Mouse (Mus musculus) layer of hippocampus, adult 2 months (tissue): Measurements from ENCODE around the gene Cog1. TPM values are rescaled to one million over a fixed set of nuclear protein-coding genes. Genes with fewer than 3 reads are reported as not detected.
A peak's percentile ranks its signal among the peaks of the same experiment; 100 is the strongest.

Experiments used
- DNase-seq, 2 experiments: peaks; one replicate each; pipeline ENCODE4 v3.0.0; 2022; ENCODE audit warnings: low spot score in 2 of 2
- H3K27ac ChIP-seq: fragments of 200-600 bp; 2 replicates; pipeline ENCODE4 v1.8.1; 2022
- H3K4me3 ChIP-seq: fragments of 200-600 bp; 2 replicates; pipeline ENCODE4 v1.8.1; 2022; ENCODE audit warnings: mild to moderate bottlenecking
- CTCF ChIP-seq: fragments of 200-600 bp; conservative IDR thresholded peaks from 2 replicates; pipeline ENCODE4 v1.8.1; 2022; ENCODE audit warnings: antibody characterized with exemption, mild to moderate bottlenecking, moderate library complexity
- long read RNA-seq, 2 experiments: library from polyadenylated mRNA; stranded (forward); transcript quantifications; one replicate each; pipeline ENCODE4 v2.0.0; 2021; ENCODE audit warnings: borderline mapping rate in 2 of 2
- total RNA-seq, 2 experiments: library from RNA; stranded (reverse); gene quantifications; 2 replicates each; pipeline ENCODE4 v1.2.3; 2021

Cog1 gene
- 10 to 100 TPM; 59.5 to 63.2 TPM for total RNA-seq
- long read RNA-seq, experiment 1, transcript Cog1-201 (14 exons, 3,935 nt) = major isoform, 58 of 122 reads
- long read RNA-seq, experiment 1, partial matches to known transcripts = 21 of 122 reads
- long read RNA-seq, experiment 1, other reads (novel, unspliced or antisense) = 43 of 122 reads
- long read RNA-seq, experiment 2, transcript Cog1-201 (14 exons, 3,935 nt) = major isoform, 72 of 127 reads
- long read RNA-seq, experiment 2, partial matches to known transcripts = 17 of 127 reads
- long read RNA-seq, experiment 2, other reads (novel, unspliced or antisense) = 38 of 127 reads

GRCm38 (mm10) chr11:113648690-113649352 is at the start of gene Cog1:
TSS of gene Cog1 (plus strand) at chr11:113649169.
- Histone ChIP-seq H3K27ac (peak within 1 kb of the TSS; percentile 100), H3K4me3 (peak within 1 kb of the TSS; percentile 99)
- DNase-seq = no peak
- no peak for TF ChIP-seq CTCF

GRCm38 (mm10) chr11:113600526-113601245 is 48.3 kb upstream of the Cog1 start:
- no peak overlapping the region for H3K27ac ChIP-seq
- DNase-seq = no peak
- H3K4me3 ChIP-seq = no peak overlapping the region
- no peak for TF ChIP-seq CTCF

DNA sequence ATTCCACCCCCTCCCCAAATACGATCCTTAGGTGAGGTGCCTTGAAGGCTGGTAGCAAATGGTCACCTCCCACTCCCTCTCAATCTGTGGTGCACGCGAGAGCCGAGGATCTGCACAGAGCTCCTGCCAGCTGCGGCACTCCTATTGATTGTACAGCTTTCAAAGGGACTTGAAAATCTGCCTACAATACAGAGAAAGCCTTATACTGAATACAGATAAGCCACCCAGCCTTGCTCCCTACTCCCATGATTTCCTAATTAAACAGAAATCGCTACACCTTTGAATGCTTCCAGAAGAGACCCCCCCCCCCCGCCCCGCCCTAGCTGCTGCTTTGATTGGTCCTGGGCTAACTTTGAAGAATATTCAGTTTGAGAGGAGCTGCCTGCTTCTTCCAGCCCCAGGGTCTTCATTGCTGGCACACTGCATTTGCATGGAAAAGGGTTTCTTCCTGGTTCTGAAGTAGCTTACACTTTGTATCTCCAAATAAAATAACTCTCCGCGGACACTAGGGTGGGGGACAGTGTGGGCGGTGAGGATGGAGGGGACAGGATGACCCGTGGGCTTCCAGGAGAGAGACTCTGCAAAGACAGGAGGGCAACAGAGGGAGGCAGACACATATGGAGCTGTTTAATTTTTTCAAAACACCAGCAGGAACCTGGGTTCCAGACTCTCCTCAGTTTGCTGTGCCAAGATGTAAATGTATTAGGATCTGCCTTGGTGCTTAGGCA is 47.2 kb upstream of the Cog1 start:
- Histone ChIP-seq H3K27ac (peak overlapping the region; percentile 46; the same call in 1 of the 2 replicates), H3K4me3 (no peak overlapping the region)
- DNase-seq = no peak
- TF ChIP-seq CTCF = no peak

DNA sequence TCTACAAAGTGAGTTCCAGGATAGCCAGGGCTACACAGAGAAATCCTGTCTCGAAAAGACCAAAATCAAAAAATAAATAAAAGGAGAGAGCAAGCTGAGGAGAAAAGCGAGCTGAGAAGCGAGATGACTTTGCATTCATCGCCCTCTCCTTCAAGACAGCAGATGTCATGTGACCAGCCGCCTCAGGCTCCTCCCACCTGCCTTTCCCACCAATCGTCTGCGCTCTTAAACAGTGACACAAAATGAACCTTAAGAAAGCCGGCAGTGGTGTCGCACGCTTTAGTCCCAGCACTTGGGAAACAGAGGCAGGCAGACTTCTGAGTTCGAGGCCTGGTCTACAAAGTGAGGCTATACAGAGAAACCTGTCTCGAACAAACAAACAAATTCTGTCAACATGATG is 41.4 kb upstream of the Cog1 start:
- H3K4me3 ChIP-seq = no peak overlapping the region
- no peak for TF ChIP-seq CTCF
- DNase-seq = no peak
- H3K27ac ChIP-seq = no peak overlapping the region

DNA sequence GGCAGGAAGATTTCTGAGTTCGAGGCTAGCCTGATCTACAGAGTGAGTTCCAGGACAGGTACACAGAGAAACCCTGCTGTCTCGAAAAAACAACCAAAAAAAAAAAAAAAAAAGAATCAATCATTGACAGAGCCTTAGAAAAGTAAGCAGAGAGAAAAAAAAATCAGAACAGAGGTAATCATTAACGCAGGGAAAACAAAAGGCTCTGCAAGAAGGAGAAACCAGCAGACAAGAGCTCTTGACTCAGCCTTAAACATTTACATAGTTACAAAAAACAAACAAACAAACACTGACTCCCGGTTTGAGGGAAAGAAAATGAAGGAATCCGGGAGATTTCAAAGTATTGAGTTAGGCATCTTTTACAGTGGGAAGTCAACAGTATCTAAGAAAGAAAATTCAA is 39.4 kb upstream of the Cog1 start:
- no peak for TF ChIP-seq CTCF
- DNase-seq = no peak
- H3K27ac ChIP-seq = no peak overlapping the region
- H3K4me3 ChIP-seq = no peak overlapping the region

- TF ChIP-seq CTCF = no peak
- no peak for DNase-seq
- H3K27ac ChIP-seq = no peak overlapping the region
- H3K4me3 ChIP-seq = no peak overlapping the region
Measured at GRCm38 (mm10) chr11:113610266-113610665, 38.7 kb upstream of the Cog1 start.

- DNase-seq = no peak
- Histone ChIP-seq H3K27ac (peak overlapping the region; percentile 51; the same call in 1 of the 2 replicates), H3K4me3 (no peak overlapping the region)
- TF ChIP-seq CTCF = no peak
Measured at GRCm38 (mm10) chr11:113611112-113611646, 37.8 kb upstream of the Cog1 start.

DNA sequence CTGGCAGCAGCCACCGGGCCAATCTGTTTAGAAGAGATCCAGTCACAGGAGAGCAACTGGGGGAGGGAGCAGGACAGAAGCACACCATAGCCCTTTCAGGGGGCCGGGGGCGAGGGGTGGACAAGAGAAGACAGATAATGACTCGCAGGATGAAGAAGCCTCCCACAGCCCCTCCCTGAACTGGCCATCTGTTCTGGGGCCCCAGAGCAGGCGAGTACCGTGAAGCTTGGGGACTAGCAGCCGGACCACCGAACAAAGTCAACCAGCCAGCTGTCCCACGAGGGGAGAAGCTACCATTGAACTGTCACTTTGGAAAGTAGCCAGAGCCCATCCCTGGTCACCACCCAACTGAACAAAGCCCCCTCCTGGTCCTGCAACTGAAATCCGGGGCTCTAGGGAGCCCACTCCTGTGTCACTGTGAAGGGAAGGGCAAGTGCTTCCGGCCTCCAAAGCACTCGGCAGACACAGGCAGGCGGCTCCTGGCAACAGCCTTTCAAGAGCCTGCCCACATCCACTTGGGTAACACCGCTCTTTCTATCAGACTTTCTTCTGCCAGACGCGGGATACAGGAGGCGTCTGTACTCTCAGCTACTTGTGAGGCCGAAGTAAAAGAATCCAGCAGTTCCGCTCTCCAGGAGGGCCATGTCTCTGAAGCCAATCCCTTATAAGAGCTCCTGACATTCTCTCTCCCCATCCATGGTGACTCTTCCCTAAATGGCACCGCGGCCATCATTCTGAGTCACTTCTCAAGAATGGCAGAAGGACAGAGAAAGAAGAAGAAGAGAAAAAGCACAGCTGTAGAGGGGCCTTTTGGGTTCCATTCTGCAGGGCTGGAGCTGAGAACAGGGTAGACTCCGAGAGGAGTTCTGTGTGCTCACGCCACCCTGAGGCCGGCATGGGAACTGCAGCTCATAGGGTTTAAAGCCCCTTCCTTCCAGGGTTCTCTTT is 37.0 kb upstream of the Cog1 start:
- DNase-seq = peak; percentile 54 to 65
- Histone ChIP-seq H3K27ac (peak overlapping the region; percentile 51), H3K4me3 (peak overlapping the region; percentile 6; the same call in 1 of the 2 replicates)
- peak; percentile 89 for TF ChIP-seq CTCF

GRCm38 (mm10) chr11:113614476-113614875 is 34.5 kb upstream of the Cog1 start:
- H3K4me3 ChIP-seq = no peak overlapping the region
- no peak for DNase-seq
- no peak for TF ChIP-seq CTCF
- H3K27ac ChIP-seq = no peak overlapping the region

GRCm38 (mm10) chr11:113617132-113617911 is 31.6 kb upstream of the Cog1 start:
- TF ChIP-seq CTCF = peak; percentile 84
- peak; percentile 62 to 79 for DNase-seq
- H3K27ac ChIP-seq = no peak overlapping the region
- H3K4me3 ChIP-seq = no peak overlapping the region

GRCm38 (mm10) chr11:113618303-113618671 is 30.7 kb upstream of the Cog1 start:
- H3K27ac ChIP-seq = peak overlapping the region; percentile 89; the same call in 1 of the 2 replicates
- no peak for DNase-seq
- H3K4me3 ChIP-seq = peak overlapping the region; percentile 71; the same call in 1 of the 2 replicates
- no peak for TF ChIP-seq CTCF
